Mouse (Mus musculus) forebrain, embryonic 16.5 days (tissue): ENCODE results near the gene Utp20. TPM values are rescaled to one million over a fixed set of nuclear protein-coding genes. Genes with fewer than 3 reads are reported as not detected.
"Not testable (repeated sequence)": the region's sequence is repeated elsewhere in the genome, so short reads cannot be mapped to it uniquely, and the experiment has no call there.

Source experiments
- ATAC-seq: fragments of 200-750 bp; cut with Nextera tagmentation; 2 replicates; pipeline ENCODE4 v1.8.0; 2017; ENCODE audit warnings: mild to moderate bottlenecking, moderate library complexity
- H3K27ac ChIP-seq: fragments of 300-500 bp; sonication (generic); 2 replicates; pipeline ENCODE4 v1.5.1; 2014; ENCODE audit warnings: low read length, control low read depth
- H3K27me3 ChIP-seq: fragments of 300-500 bp; sonication (generic); replicated peaks from 2 replicates; pipeline ENCODE4 v1.6.1; 2014; ENCODE audit warnings: low read length; ENCODE audit not compliant: control insufficient read depth, insufficient read depth
- H3K36me3 ChIP-seq: fragments of 300-500 bp; sonication (generic); 2 replicates; pipeline ENCODE4 v1.6.1; 2014; ENCODE audit not compliant: control insufficient read depth, insufficient read depth
- H3K4me1 ChIP-seq: fragments of 300-500 bp; sonication (generic); replicated peaks from 2 replicates; pipeline ENCODE4 v1.6.1; 2014; ENCODE audit warnings: low read length; ENCODE audit not compliant: control insufficient read depth, insufficient read depth
- H3K4me2 ChIP-seq: fragments of 300-500 bp; sonication (generic); 2 replicates; pipeline ENCODE4 v1.6.1; 2014; ENCODE audit warnings: mild to moderate bottlenecking, low read length, control low read depth
- H3K4me3 ChIP-seq: fragments of 300-500 bp; sonication (generic); replicated peaks from 2 replicates; pipeline ENCODE4 v1.5.1; 2014; ENCODE audit warnings: mild to moderate bottlenecking, low read length, control low read depth
- H3K9ac ChIP-seq: fragments of 300-500 bp; sonication (generic); replicated peaks from 2 replicates; pipeline ENCODE4 v1.6.1; 2014; ENCODE audit warnings: low read depth, low read length, control low read depth
- H3K9me3 ChIP-seq: fragments of 300-500 bp; sonication (generic); 2 replicates; pipeline ENCODE4 v1.6.1; 2016; ENCODE audit warnings: low read length; ENCODE audit not compliant: control insufficient read depth
- WGBS: fragments of 180-500 bp; shearing (Covaris S2); extraction: QIAGEN DNeasy Blood & Tissue Kit; methylation state at CpG from one replicate; pipeline ENCODE4 v1.1.7; 2014; 5-methylcytosine and 5-hydroxymethylcytosine counted together
- polyA plus RNA-seq: library from polyadenylated mRNA; unstranded; fragments of >200 nt; fragmentation: Nextera tagmentation; extraction: Ambion mirVana; gene quantifications from 2 replicates; pipeline ENCODE4 v1.2.1, GENCODE M21; 2015

Utp20 gene
- polyA plus RNA-seq, 1 experiment from 2014 or later, result 13.1 TPM

DNA sequence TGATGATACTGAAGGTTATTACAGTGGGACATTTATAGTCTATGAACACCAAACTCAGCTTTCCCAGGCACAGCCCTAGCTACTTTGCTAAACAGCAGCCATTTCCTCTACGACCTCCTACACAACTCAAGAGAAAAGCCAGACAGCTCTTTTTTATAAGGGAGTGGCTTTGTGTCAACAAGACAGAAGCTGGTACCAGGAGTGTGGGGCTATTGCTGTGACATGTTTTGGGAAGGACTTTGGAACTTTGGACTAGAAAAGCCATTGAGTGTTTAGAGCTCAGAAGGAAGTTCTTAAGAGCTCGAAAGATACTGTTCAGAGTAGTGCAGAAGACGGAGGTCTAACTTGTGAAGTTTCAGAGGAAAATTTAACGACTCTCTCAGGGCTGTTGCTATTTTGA lies 29.7 kb downstream of the Utp20 start:
- no peaks in the 10 kb centered on the region for H3K9me3 ChIP-seq
- 89% methylated on average over 4 of the region's 4 CpGs for WGBS
- H3K27ac ChIP-seq, result no peak overlapping the region
- ATAC-seq, result no peak
- no peak overlapping the region for H3K9ac ChIP-seq
- H3K4me1 ChIP-seq, result no peaks in the 10 kb centered on the region
- no peak overlapping the region for H3K4me2 ChIP-seq
- peaks cover 10% of the 10 kb centered on the region for H3K36me3 ChIP-seq
- no peak overlapping the region for H3K4me3 ChIP-seq
- no peaks in the 10 kb centered on the region for H3K27me3 ChIP-seq

GRCm38 (mm10) chr10:88795226-88795625 lies 31.4 kb downstream of the Utp20 start:
- no peak overlapping the region for H3K9ac ChIP-seq
- no peaks in the 10 kb centered on the region for H3K27me3 ChIP-seq
- H3K4me2 ChIP-seq, result no peak overlapping the region
- ATAC-seq, result no peak
- H3K36me3 ChIP-seq, result peaks cover 18% of the 10 kb centered on the region
- 97% methylated on average over 7 of the region's 7 CpGs for WGBS
- H3K9me3 ChIP-seq, result no peaks in the 10 kb centered on the region
- no peak overlapping the region for H3K27ac ChIP-seq
- H3K4me3 ChIP-seq, result no peak overlapping the region
- no peaks in the 10 kb centered on the region for H3K4me1 ChIP-seq

DNA sequence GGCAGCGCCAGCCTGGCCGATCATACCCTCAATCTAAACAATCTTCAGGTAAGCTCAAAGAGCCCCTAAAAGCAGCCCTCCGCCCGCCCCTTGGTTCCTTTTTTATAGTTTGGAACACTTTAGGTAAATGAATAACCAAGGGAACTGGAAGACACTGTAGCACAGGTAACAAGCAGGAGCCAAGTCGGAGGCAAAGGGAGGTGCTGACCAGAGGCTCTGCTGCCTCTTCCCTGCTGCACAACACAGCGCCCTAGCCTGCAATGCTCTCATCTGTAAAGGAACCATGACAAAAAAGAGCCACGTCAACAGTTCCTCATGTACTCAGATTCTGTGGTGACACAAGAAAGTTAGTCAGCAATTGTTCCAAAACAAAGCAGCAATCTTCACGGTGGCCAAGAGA lies 32.0 kb downstream of the Utp20 start:
- WGBS, result 96% methylated on average over 8 of the region's 8 CpGs
- H3K9me3 ChIP-seq, result no peaks in the 10 kb centered on the region

GRCm38 (mm10) chr10:88793671-88794070 lies 32.9 kb downstream of the Utp20 start:
- no peak overlapping the region for H3K4me2 ChIP-seq
- no peak overlapping the region for H3K27ac ChIP-seq
- no peaks in the 10 kb centered on the region for H3K27me3 ChIP-seq
- H3K4me1 ChIP-seq, result no peaks in the 10 kb centered on the region
- no peaks in the 10 kb centered on the region for H3K9me3 ChIP-seq
- no peak overlapping the region for H3K9ac ChIP-seq
- H3K4me3 ChIP-seq, result no peak overlapping the region
- ATAC-seq, result no peak
- H3K36me3 ChIP-seq, result peaks cover 18% of the 10 kb centered on the region

More for the DNA sequence above, 32.0 kb downstream of the Utp20 start:
- H3K4me2 ChIP-seq, result no peak overlapping the region
- no peak for ATAC-seq
- no peak overlapping the region for H3K9ac ChIP-seq
- H3K36me3 ChIP-seq, result peaks cover 18% of the 10 kb centered on the region
- no peak overlapping the region for H3K27ac ChIP-seq
- no peaks in the 10 kb centered on the region for H3K4me1 ChIP-seq
- no peaks in the 10 kb centered on the region for H3K27me3 ChIP-seq
- no peak overlapping the region for H3K4me3 ChIP-seq

DNA sequence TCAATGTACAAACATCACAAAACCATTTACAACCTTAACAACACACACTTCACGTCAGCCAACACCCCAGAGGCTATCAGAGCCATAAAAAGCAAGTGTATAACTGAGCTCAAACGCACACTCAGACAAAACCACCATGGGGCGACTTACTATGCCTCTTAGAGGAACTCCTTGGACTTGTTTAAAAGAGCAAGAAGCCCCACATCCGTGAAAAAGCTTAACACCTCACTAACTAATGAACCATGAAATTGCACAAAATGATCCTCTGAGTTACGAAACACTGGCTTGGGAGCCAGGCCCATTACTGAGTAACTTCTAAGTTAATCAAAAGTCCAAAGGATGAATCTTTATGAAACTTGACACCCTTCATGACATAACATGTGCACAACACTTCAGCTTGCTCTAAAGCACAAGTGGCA lies 42.1 kb downstream of the Utp20 start:
- Histone ChIP-seq H3K9me3 (no peaks in the 10 kb centered on the region), H3K9ac (no peak overlapping the region), H3K27ac (no peak overlapping the region), H3K36me3 (peaks cover 10% of the 10 kb centered on the region), H3K4me1 (no peaks in the 10 kb centered on the region), H3K4me3 (no peak overlapping the region), H3K4me2 (no peak overlapping the region), H3K27me3 (no peaks in the 10 kb centered on the region)
- WGBS, result 74% methylated on average over 5 of the region's 5 CpGs
- no peak for ATAC-seq

DNA sequence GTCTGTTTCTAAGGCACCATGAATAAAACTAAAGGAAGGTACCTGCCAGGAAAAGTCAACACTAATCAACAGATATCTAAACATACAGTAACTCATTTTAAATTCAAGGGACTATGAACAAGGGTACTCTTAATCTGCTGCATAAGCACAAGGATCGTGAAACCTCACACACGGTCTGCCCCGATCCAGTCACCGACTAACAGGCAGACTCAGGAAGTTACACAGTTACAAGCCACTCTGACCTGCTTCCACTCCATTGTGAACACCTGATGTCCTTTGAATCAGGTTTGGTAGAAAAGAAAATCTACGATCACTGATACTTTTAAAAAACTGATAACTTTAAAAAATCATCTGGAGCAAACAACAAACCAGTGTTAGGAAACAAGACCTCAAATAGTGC lies 42.7 kb downstream of the Utp20 start:
- Histone ChIP-seq H3K9ac (no peak overlapping the region), H3K9me3 (no peaks in the 10 kb centered on the region), H3K4me1 (no peaks in the 10 kb centered on the region), H3K36me3 (peaks cover 10% of the 10 kb centered on the region), H3K27ac (no peak overlapping the region), H3K4me2 (no peak overlapping the region), H3K27me3 (no peaks in the 10 kb centered on the region), H3K4me3 (no peak overlapping the region)
- no peak for ATAC-seq
- 94% methylated on average over 5 of the region's 5 CpGs for WGBS

- not testable (repeated sequence) for ATAC-seq, H3K4me3 ChIP-seq, H3K4me1 ChIP-seq, H3K27ac ChIP-seq, H3K9ac ChIP-seq, H3K4me2 ChIP-seq, H3K9me3 ChIP-seq, H3K27me3 ChIP-seq
- WGBS, result 90% methylated on average over 2 of the region's 2 CpGs
- peaks cover 10% of the 10 kb centered on the region for H3K36me3 ChIP-seq
These were observed 43.5 kb downstream of the Utp20 start for GRCm38 (mm10) chr10:88783135-88783534.

DNA sequence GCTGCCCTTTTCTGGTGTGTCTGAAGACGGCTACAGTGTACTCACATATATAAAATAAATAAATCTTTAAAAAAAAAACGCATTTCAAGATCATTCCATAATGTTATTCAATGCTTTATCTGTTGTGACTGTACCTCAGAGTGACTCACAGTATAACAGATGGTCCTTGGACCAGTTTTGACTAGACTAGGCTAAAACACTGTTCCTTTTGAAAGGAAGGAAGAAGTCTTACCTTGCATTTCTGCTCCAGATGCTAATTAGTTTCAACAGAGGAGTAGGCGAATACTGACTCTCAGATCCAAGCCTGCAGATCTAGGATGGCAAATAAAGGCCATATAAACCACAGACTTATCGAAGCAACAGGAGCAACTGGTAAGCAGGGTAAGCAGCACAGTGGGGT lies 45.9 kb downstream of the Utp20 start:
- Histone ChIP-seq H3K27ac (no peak overlapping the region), H3K4me2 (no peak overlapping the region), H3K27me3 (no peaks in the 10 kb centered on the region), H3K4me3 (no peak overlapping the region), H3K36me3 (peaks cover 9% of the 10 kb centered on the region), H3K9ac (no peak overlapping the region), H3K4me1 (no peaks in the 10 kb centered on the region), H3K9me3 (no peaks in the 10 kb centered on the region)
- 87% methylated on average over 4 of the region's 4 CpGs for WGBS
- no peak for ATAC-seq

GRCm38 (mm10) chr10:88776206-88776605 lies 50.4 kb downstream of the Utp20 start:
- H3K36me3 ChIP-seq, result peaks cover 4% of the 10 kb centered on the region; the same call in 1 of the 2 replicates
- no peaks in the 10 kb centered on the region for H3K4me1 ChIP-seq
- H3K9ac ChIP-seq, result no peak overlapping the region
- H3K27me3 ChIP-seq, result no peaks in the 10 kb centered on the region
- no peak overlapping the region for H3K4me3 ChIP-seq
- WGBS, result 92% methylated on average over 6 of the region's 6 CpGs
- no peak for ATAC-seq
- no peak overlapping the region for H3K27ac ChIP-seq
- H3K4me2 ChIP-seq, result no peak overlapping the region
- no peaks in the 10 kb centered on the region for H3K9me3 ChIP-seq

GRCm38 (mm10) chr10:88772965-88773364 lies 53.6 kb downstream of the Utp20 start:
- H3K27me3 ChIP-seq, H3K27ac ChIP-seq, ATAC-seq, H3K4me3 ChIP-seq, H3K4me1 ChIP-seq, H3K9ac ChIP-seq, H3K9me3 ChIP-seq, H3K4me2 ChIP-seq: not testable (repeated sequence)
- peaks cover 13% of the 10 kb centered on the region for H3K36me3 ChIP-seq
- 78% methylated on average over 5 of the region's 5 CpGs for WGBS
